Mouse (Mus musculus): Measurements from ENCODE around the gene Uggt2.

Uggt2 gene

DNA sequence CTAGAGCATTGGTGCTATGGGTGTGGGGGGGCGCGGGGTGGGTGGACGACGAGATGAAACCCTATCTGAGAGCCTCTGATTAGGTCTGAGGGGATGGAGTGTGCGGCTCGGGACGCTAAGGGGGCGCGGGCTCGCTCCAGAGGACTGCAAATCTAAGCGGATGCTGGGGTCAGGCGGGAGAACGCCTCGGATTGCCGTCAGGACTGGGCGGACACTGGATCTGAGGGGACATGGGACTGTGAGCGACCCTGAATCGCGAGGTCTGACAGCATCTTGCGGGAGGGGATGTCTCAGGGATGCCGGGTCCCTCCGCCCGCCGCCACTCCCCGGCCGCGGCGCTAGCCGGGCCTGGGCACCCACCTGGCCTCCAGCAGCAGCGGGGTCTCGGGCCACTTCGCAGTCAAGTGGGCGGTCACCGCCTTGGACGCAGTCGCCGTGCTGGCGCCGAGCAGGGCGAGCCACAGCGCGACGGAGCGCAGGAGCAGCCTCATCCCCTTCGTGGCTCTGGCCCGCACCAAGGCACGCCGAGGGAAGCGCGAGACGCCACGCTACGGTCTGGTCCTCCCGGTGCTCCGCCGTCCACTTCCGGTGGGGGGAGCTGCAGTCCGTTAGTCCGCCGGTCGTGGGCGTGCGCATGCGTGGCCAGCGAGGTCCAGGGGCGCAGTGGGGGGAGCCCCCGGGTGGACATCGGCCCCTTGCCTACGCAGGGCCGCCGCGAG lies at the start of gene Uggt2:
TSS of gene Uggt2 (minus strand) at position 580 of the 719 bp plus-strand sequence.
- peak; percentile 95 for DNase-seq (ENCODE audit: low spot score)

DNA sequence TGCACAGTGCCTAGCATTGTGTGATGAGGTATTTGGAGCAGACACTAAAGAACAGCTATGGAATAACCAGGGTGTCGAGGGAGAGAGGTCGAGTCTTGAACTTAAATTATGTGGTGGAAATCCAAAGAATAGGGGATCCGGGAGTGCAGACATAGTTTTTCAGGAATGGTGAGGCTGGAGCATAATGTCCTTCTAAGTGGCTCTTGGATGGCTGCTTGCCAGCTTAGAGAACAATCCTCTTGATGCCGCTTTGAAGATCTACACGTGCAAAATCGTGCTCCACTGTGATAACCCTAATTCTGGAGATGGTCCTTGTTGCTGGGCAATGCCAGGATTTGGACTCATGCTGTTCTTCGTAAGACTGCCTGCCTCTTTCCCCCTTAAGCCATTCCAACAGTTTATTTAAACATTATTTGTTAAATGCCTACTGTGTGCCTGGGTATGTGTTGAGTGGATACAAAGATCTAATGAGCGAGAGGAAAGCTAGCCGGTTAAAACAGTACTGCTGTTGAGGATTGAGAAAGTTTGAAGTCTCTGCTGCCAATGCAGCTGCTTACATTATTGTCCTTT lies 40.2 kb upstream of the Uggt2 start:
- DNase-seq (ENCODE audit: low spot score): no peak

DNA sequence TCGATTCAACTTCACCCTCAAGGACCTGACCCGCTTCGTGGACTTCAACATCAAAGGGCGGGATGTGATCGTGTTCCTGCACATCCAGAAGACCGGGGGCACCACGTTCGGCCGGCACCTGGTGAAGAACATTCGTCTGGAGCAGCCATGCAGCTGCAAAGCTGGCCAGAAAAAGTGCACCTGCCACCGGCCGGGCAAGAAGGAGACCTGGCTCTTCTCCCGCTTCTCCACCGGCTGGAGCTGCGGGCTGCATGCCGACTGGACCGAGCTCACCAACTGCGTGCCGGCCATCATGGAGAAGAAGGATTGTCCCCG lies 39.5 kb upstream of the Uggt2 start:
- DNase-seq (ENCODE audit: low spot score): no peak

DNA sequence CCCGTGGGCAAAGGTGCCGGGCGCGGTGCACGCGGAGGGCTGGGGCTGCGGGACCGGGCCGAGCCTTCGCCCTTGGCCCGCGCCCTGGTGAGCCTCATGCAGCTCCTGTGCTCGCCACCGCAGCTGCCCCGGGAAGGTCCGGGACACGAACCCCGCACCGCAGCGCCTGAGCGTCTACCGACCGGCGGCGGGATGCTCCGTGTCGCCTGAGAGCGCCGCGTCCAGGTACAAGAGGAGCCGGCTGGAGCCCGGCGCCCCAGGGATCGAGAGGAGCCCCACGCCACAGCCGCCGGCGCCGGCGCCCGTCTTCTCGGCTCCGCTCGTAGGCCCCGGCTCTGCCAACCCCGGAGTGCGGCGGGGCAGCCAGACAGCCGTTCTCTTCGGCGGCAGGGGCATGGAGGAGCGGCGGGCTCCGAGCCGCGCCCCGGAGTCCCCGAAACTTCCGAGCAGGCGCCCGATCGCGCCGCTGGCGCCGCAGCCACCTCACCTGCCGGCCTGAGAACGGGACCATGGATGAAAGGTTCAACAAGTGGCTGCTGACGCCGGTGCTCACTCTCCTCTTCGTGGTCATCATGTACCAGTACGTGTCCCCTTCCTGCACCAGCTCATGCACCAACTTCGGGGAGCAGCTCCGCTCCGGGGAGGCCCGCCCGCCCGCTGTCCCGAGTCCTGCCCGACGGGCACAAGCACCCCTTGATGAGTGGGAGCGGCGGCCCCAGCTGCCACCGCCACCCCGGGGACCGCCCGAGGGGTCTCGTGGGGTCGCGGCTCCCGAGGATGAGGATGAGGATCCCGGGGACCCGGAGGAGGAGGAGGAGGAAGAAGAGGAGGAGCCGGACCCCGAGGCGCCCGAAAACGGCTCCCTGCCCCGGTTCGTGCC lies 38.9 kb upstream of the Uggt2 start, which contains the start of gene Hs6st3:
TSS of gene Hs6st3 (plus strand) at position 436 of the 880 bp plus-strand sequence.
- peak; percentile 19 for DNase-seq (ENCODE audit: low spot score)

DNA sequence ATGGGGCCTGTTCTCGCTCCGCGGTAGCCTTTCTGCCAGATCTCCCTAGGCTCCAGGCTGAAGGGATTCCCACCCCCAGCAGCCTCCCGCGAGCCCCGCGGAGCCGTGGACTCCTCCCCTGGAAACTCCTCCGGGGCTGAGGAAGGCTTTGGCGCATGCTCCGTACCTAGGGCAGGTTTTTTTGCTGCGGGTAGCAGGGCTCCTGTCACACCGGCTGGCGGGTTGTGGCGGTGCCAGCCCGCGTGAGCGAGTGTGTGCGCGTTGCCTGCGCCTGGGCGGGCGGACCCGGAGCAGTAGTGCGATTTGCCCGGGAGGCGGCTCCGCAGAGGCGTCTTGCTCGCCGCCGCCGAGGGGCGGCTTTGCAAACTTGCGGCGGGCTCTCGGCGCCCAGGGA lies 38.3 kb upstream of the Uggt2 start:
- peak; percentile 68 for DNase-seq (ENCODE audit: low spot score)

DNA sequence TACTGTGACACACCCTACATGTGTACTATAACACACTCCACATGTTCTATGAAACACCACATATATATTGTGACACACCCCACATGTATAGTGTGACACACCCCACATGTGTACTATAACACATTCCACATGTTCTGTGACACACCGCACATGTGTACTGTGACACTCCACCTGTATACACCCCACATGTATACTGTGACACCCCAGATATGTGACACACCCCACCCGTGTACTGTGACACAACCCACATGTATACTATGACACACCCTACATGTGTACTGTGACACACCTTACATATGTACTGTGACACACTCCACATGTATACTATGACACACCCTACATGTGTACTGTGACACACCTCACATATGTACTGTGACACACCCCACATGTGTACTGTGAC lies 28.1 kb upstream of the Uggt2 start:
- no peak for DNase-seq (ENCODE audit: low spot score)

DNA sequence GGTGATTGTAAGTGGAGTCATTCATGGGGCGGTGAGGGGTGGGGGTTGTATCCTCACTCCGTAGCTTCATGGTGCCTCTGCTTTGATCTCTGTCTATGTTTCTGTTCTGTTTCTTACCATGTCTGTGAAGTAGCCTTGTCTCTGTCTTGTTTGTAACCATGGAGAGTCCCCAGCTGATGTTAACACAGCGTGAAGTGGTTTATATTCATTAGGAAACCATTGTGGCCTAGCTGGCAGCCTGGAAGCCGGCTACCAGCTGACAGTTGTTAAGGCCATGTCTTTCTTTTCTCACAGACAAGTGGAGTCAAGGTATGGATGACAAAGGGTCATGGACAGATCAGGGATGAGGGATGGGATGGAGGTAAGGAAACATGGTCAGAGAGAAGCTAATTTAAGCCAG lies 26.6 kb upstream of the Uggt2 start:
- peak; percentile 19 for DNase-seq (ENCODE audit: low spot score)

DNA sequence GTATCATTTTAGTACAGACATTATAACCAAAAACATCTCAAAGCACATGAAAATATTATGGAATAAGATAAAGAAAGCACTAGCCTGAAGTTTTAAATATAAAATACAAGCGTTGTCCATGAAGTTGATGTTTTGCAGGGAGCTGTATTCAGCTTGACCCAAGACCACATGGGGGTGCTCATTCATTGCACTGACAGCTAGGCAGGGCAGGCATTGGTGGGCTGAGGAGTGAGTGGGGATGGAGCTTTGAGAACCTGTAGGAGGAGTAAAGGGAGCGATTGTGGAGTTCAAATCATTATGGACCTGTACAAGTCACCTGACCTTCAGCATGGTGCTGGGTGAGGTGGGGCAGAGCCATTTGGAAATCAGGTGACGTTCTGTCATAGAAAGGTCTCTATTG lies 24.8 kb upstream of the Uggt2 start:
- DNase-seq (ENCODE audit: low spot score): peak; percentile 82

DNA sequence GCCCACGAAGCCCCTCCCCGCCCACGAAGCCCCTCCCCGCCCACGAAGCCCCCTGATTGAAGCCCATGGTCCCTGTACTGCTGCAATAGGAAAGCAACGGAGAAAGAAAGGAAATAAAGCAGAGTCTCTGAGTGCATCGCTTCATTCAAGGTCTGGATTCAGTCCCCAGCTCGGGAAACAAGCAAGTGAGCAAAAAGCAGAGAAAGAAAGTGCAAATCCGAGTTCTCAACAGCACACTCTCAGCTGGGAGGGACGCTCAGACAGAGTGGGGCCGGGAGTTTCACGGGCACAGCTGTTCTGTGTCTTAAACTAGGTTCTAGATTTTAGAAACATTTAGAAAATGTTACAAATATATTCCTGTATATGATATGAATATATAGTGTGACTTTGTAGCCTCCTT lies 24.4 kb upstream of the Uggt2 start:
- DNase-seq (ENCODE audit: low spot score): peak; percentile 30

DNA sequence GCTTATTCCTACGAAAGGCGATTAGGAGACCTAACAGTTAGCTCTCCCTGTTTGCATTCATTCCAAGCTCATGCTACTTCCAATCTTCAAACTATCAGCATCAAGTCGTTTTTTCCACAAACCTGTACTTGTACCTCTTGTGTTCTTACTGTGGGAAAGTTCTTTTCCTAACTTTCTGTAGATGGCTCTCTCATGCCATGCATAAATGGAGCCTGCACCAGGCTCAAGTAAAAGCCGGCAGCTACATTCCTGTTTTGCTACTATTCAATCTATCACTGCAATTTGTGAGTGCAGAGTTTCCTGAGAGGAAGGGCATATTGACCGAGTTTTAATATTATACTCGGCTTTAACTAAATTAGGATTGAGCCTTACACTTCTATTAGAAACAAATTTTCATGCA lies 13.3 kb upstream of the Uggt2 start:
- DNase-seq (ENCODE audit: low spot score): no peak

DNA sequence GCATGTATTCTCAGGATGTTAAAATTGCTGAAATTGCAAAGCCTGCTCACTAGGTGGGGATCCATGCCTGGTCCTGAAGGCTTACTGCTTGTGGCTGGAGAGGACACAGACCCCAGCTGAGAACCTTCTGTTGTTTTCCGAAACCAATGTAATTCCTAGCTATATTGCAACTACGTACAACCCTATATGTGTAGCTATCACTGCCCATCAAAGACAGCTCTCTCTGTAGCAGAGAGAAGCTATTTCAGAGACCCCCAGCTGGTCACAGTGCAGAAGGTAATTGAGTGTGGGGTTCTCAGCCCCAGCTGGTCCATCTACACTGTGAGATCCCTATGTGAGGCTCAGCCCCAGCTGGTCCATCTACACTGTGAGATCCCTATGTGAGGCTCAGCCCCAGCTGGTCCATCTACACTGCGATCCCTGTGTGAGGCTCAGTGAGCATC lies 10.6 kb upstream of the Uggt2 start:
- no peak for DNase-seq (ENCODE audit: low spot score)

DNA sequence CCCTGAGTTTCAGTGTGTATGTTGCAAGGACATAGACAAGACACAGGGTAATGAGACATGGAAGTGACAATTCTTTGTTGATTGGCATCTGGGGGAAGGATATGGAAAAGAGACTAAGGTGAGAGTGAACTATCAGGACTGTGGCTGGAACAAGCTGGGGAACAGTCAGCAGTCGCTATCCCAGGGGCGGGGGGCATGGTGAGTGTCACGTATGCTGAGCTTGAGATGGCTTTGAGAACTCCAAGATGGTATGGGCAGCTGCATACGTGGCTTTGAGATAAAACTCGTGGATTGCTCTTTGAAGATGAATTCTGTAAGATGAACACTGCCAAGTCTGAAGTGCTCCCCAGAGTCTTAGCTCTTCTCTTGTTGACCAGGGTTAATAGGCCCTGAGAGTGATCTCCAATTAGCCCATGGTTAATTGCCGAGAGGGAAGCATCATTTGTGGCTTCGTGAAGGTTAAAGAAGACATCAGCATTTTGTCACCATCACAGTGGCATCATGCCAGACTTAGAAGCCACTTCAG lies 9.6 kb upstream of the Uggt2 start:
- DNase-seq (ENCODE audit: low spot score): no peak

DNA sequence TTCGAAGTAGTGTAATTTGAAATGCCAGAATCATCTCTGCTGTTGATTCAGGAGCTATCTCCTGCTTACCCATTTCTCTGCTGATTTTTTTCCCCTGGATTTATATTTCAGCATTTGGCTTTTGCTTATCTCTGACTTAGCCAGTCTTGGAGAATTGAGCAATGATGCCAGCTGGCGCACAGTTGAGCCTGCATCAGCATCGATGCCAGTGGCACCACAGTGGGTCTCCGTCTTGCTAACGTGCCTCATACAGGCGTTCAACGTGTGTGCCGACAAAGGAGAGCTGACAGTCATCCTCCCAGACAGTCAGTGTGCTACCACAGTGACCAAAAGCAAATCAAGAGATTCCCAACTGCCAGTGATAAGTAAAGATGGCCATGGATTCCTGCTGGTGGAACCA lies 8.4 kb upstream of the Uggt2 start:
- no peak for DNase-seq (ENCODE audit: low spot score)

DNA sequence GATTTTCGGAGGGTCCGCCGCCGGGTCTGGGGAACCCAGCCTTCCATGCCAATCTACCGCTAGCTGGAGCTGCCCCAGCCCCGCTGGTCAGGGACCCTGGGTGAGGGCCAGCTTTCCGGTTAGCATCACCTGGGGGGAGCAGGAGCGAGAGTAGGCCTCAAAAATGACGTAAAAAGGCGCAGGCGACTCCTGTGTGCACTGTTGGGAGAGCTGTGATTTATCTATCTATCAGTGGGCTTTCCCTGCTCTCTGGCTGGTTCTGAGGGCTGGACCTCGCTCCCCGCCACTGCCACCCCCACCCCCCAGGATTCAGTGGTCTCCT lies 301 bp upstream of the Uggt2 start:
- DNase-seq (ENCODE audit: low spot score): no peak

DNA sequence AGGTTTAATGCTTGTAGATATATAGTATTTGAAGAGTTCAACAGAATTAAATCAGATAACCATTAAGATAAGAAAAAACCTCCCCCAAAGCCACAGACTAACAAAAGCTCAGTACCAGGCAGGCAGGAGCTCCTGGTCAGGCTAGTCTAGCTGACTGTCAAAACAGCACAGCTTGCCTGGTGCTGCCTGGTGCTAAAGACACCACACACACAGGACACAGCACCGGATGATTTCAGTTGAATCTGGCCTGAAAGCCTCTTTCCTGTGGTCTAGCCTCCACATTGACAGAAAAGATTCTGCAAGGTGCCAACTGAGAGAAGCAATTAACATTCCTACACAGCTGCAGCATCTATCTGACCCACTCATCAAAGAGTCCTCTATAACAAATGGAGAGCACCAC lies 37.4 kb downstream of the Uggt2 start:
- DNase-seq (ENCODE audit: low spot score): no peak

DNA sequence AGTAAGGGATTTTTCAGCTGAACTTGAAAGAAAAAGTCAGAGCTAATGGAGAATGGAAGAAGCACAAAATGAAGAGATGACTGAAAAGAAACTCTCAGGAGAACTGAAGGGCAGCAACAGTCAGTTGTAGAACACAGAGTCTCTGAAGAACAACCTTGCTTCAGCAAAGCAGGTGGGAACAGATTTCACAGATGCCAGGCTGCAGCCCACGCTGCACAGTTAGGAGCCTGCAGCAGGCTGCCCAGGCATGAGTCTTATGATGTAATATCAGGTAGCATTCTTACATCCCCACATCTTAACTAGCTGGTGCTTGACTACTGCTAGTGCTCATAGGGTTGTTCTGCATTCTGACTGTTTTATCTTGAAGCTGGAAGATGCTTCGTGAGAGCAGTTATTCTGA lies 38.5 kb downstream of the Uggt2 start:
- no peak for DNase-seq (ENCODE audit: low spot score)

DNA sequence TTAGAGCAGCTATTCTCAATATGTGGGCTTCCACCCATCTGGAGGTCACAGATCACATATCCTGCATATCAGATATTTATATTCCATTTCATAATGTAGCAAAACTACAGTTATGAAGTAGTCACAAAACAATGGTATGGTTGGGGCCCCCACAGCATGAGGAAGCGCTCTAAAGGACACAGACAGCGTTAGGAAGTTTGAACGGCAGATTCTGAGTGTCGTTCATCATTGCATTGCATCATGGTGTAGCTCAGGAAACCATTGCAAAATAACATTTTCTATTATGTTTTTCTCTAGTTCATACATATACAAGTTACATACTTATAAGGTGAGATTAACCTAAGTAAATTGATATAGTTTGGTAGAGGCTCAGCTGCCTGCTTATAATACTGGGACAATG lies 42.2 kb downstream of the Uggt2 start:
- no peak for DNase-seq (ENCODE audit: low spot score)

DNA sequence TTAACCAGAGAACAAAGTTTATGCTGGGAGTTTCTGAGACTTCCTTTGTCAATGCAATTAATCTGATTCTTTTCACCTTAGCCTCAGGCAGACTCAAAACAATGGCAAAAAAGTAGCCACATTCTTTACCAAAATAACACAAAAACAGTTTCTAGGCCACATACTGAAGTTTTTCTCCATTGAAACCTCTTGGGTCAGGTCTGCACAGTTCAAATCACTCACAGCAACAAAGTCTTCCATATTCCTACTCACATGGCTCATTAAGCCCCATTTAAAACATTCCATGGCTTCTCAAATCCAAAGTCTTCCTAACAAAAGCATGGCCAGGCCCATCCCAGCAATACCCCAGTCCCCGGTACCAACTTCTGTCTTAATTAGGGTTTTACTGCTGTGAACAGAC lies 46.3 kb downstream of the Uggt2 start:
- no peak for DNase-seq (ENCODE audit: low spot score)

DNA sequence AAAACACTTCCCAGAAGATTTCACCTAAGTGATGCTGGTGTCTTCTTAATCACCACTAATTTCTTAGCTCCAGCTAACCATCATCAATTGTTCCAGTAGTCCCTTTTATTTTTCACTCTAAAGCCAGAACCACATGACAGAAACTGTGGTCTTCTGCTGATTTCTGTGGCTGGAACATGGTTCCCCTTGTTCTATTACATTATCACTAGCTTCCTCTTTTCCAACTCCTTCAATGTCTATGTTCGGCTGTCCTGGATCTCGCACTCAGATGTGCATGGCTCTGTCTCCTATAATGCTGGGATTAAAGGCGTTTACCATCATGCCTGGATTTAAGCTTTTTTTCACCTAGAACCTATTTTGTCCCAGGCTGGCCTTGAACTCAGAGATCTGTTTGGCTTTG lies 46.9 kb downstream of the Uggt2 start:
- no peak for DNase-seq (ENCODE audit: low spot score)

DNA sequence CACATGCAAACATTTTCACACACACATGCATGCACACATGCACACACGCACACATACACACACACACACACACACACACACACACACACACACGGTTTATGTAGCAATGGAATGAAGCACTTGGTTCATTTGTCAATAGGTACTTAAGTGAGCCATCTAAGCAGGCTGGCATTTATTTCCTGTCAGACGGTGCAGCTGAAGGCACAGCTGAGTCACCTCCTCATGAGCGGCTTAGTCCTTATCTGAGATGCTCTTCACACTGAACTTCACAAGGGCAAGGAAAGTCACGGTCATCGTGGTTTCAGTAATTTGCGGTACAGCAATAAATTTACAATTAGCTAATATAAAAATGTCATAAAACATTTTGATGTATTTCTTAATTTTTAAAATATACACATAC lies 55.5 kb downstream of the Uggt2 start:
- DNase-seq (ENCODE audit: low spot score): no peak

DNA sequence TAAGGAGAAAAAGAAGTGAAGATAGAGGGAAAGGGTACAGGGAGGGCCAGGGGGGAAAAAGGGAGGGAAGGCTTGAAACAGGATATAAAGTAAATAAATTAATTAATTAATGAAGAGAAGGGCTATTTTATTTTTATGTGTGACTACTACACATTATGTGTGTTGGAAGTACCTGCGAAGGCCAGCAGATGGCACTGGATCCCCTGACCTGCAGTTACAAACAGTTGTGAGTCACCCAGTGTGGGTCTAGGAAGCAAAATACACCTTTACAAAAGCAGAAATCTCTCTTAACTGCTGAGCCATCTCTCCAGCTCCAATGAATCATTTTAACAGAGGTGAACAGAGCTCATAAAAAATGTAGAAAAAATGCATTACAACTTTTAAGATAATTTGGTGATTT lies 59.0 kb downstream of the Uggt2 start:
- peak; percentile 72 for DNase-seq (ENCODE audit: low spot score)

DNA sequence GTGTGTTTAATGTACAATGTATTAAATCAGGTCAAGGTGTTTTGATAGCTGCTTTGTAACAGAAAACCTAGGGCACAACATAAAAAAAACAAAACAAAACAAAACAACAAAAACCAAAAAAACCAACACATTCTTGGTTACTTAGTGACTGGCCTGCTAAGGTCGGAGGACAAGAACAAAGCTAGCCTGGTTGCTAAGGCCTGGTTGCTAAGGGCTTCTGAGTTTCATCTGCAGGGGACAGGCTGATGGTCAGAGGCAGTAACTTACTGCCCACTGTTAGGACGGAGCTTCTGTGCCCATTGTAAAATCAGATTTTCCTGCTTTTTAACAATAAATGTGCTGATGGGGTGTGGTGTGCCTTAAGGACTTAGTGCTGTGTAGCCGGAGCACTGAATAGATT lies 61.5 kb downstream of the Uggt2 start:
- DNase-seq (ENCODE audit: low spot score): peak; percentile 78

DNA sequence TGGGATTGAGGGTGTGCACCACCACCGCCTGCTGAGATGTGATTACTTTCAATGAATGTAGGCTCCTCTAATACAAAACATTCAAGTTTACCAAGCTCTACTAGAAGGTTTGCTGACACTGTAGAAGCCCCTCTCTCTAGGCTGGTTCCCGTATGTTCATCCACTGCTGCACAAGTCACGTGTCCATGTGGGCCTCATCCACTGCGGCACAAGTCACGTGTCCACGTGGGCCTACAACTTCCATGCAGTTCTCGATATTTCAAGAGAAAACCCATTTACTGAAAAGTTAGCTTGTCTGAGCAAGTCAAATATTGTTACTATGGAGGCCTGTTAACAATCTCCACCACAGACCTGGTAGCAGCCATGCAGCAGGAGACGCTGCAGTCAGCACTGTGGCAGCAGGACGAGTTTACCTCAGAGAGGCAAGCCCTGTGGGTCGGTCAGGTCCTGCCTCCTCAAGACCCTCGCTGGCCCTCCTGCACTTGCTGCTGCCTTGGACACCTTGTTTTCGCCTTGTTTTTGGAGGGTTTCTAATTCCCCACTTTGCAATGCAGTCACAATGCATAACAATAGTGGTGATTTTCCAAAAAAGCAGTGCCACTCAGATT lies 62.0 kb downstream of the Uggt2 start:
- DNase-seq (ENCODE audit: low spot score): no peak

Data from embryo, embryonic 10 days (tissue).